Mouse (Mus musculus) liver, embryonic 14.5 days (tissue): ENCODE results near the gene Tsga10ip.

Experiments
- CTCF ChIP-seq: IDR thresholded peaks from 2 replicates; pipeline ENCODE4 v1.5.1; 2016; ENCODE audit warnings: antibody characterized with exemption, low read depth, control low read depth
- EP300 ChIP-seq: IDR thresholded peaks from 2 replicates; pipeline ENCODE4 v1.6.1; 2016; ENCODE audit warnings: antibody characterized with exemption, low read depth

DNA sequence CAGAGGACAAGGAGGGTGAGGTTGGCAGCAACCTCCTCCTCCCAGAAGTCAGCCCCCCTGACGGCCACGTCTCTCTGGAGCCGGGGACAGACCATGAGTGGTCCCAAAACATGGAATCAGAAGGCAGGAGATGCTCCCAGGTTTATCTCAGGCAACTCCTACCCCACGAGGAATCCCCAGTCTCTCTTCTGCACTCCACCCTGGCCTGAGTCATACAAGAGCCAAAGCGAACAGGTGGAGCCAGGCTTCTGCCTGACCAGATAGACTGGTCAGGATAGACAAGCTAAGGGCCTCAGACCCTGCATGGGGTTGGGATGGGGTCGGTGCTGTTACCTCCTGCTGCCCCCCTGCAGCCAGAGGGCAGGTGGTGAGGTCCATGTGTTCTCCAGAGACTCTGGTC, 54.3 kb downstream of the Tsga10ip start:
- TF ChIP-seq CTCF = no peak
- TF ChIP-seq EP300 = no peak
